Mouse (Mus musculus) embryo, embryonic 10.5 days (tissue): ENCODE results near the gene Nol6.
A peak's percentile ranks its signal among the peaks of the same experiment; 100 is the strongest.

Source experiments
- DNase-seq: peaks from one replicate; pipeline ENCODE4 v3.0.0-alpha.2; 2015; ENCODE audit warnings: low spot score

The Nol6 gene

GRCm38 (mm10) chr4:41124180-41124951, at the start of gene Nol6:
Nol6 (minus strand) TSS chr4:41124455.
- peak; percentile 100 for DNase-seq

GRCm38 (mm10) chr4:41170970-41171369, 46.7 kb upstream of the Nol6 start:
- no peak for DNase-seq

GRCm38 (mm10) chr4:41165693-41166475, 41.6 kb upstream of the Nol6 start:
- DNase-seq = peak; percentile 86

- no peak for DNase-seq
Observed at GRCm38 (mm10) chr4:41164974-41165373, 40.7 kb upstream of the Nol6 start.

GRCm38 (mm10) chr4:41161232-41161631, 37.0 kb upstream of the Nol6 start:
- DNase-seq = no peak

DNA sequence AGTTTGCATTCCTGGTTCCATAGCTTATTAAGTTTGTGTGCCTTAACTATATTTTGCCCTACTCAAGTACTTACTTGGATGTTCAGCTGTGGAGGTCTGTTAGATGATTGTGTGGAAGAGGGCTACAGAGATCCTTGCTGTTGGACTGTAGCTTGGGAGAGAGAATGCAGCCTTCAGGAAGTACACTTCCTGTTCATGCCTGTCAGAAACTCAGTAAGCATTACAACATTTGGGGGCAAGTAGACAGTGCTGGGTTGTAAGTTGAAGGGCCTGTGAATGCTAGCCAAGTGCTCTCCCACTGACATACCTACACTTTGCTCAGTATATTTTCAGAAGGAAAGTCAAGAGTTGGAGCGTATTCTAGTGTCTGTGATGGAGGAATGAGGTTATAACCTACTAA, 34.0 kb upstream of the Nol6 start:
- no peak for DNase-seq

DNA sequence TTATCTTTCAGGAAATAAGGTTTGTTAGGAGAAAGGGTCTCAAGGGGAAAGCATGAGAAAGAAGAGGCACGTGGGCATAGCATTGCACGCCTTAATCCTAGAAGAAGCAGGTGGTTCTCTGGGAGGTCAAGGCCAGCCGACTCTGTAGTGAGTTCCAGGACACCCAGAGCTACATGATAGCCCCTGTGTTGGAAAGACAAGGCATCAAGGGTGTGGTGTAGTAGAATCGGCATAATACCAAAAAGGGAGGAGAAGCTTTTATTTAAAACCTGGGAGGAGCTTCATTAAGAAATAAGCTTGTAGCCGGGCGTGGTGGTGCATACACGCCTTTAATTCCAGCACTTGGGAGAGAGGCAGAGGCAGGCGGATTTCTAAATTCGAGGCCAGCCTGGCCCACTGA, 32.7 kb upstream of the Nol6 start:
- DNase-seq = no peak

DNA sequence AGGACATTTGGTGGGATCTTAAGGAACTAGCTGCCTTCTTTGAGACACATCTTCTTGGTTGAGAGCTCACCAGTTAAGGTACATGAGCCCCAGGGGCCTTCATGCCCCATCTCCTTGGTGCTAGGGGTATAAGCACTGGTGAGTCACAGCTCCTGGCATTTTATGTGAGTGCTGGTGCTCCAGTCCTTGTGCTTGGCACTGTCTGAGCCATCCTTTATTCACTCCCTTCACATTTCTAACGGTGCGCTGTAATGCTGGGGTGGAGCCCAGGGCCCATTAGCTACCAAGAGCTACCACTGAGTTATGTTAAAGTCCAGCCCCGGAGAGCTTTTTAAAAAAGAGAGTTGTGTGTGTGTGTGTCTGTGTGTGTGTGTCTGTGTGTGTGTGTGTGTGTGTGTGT, 28.9 kb upstream of the Nol6 start:
- no peak for DNase-seq

GRCm38 (mm10) chr4:41151186-41151585, 26.9 kb upstream of the Nol6 start:
- DNase-seq = no peak

- DNase-seq = no peak
Observed at GRCm38 (mm10) chr4:41149891-41150290, 25.6 kb upstream of the Nol6 start.

DNA sequence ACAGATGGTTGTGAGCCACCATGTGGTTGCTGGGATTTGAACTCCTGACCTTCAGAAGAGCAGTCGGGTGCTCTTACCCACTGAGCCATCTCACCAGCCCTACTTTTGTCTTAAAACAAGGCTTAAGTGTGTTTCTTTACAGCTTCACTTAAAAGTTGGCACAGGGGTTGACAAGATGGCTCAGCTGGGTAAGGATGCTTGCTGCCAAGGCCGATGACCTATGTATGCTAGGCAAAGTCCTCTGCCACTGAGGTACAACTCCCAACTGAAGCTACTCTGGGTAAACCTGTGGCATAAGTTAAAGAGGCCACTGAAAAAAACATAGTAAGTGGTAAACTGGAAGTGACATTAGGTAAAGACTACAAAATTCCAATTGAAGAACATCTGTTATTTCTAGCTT, 18.3 kb upstream of the Nol6 start:
- DNase-seq = no peak

GRCm38 (mm10) chr4:41140174-41140875, 16.1 kb upstream of the Nol6 start:
- DNase-seq = no peak

GRCm38 (mm10) chr4:41136811-41137210, 12.6 kb upstream of the Nol6 start:
- DNase-seq = peak; percentile 40

- DNase-seq = peak; percentile 69
Observed at GRCm38 (mm10) chr4:41136454-41136805, 12.2 kb upstream of the Nol6 start.

GRCm38 (mm10) chr4:41135711-41136453, 11.6 kb upstream of the Nol6 start, which contains the start of gene Ube2r2:
Ube2r2 (plus strand) TSS chr4:41135743.
- peak; percentile 79 for DNase-seq

- peak; percentile 90 for DNase-seq
Observed at GRCm38 (mm10) chr4:41134935-41135710, 10.9 kb upstream of the Nol6 start.

GRCm38 (mm10) chr4:41133529-41134291, 9.5 kb upstream of the Nol6 start:
- no peak for DNase-seq

DNA sequence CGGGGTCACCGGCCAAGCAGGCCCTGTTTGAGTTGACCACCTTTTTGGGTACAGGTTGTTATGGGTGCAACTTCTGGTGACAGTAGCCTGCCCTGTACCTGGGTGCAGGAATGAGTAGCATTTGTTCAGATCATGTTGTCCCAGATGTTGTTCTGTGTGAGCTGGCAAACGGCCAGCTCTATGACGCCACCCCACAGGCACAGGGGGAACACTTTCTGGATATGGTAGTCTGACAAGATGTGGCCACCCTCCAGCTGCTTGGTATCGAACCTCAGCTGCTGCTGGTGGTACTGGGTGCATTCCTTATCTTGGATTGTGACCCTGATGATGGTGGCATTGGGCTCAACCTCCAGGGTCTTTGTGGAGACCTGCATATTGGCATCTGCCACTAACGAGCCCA, 8.2 kb upstream of the Nol6 start:
- DNase-seq = no peak

DNA sequence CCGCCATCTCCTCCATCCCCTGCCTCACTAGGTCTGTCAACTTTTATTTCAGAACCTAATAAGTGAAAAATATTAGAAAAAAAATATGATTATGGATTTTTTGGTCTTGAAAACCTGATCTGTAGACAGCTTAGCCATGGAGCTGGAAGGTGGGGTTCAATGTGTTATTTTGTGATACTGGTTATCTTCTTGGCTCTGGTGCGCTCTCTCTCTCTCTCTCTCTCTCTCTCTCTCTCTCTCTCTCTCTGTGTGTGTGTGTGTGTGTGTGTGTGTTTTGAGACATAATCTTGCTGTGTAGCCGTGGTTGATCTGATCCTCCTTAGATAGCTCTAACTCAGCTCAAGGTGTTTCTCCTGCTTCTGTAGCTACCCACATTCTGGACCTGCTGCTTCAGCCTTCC, 5.6 kb upstream of the Nol6 start:
- no peak for DNase-seq

GRCm38 (mm10) chr4:41129406-41129805, 5.2 kb upstream of the Nol6 start:
- DNase-seq = peak; percentile 81
